Mouse (Mus musculus): ENCODE data around the gene Bak1.

Gene Bak1

GRCm38 (mm10) chr17:27023342-27023741, 5.5 kb downstream of the Bak1 start:
- no peaks in the 10 kb centered on the region for H3K27me3 ChIP-seq (ENCODE audit: insufficient read depth, low read length)
- TF ChIP-seq POU5F1 (IDR thresholded peaks at IDR 0.05; ENCODE audit: borderline replicate concordance, low read length) (no peak), CTCF (conservative IDR thresholded peaks at IDR 0.05; ENCODE audit: low read length) (no peak), NANOG (IDR thresholded peaks at IDR 0.05; ENCODE audit: borderline replicate concordance, low read length) (no peak)
- H3K36me3 ChIP-seq (ENCODE audit: insufficient read depth, low read length), result peaks cover 69% of the 10 kb centered on the region
- H3K4me3 ChIP-seq (replicated peaks; ENCODE audit: low read length), result no peak overlapping the region
- H3K4me1 ChIP-seq (replicated peaks; ENCODE audit: low read depth, low read length), result peaks cover 82% of the 10 kb centered on the region
- no peaks in the 10 kb centered on the region for H3K9me3 ChIP-seq (ENCODE audit: low read length)

GRCm38 (mm10) chr17:27021736-27022135, 7.1 kb downstream of the Bak1 start:
- peaks cover 63% of the 10 kb centered on the region for H3K36me3 ChIP-seq (ENCODE audit: insufficient read depth, low read length)
- H3K9me3 ChIP-seq (ENCODE audit: low read length), result no peaks in the 10 kb centered on the region
- H3K4me1 ChIP-seq (replicated peaks; ENCODE audit: low read depth, low read length), result peaks cover 82% of the 10 kb centered on the region
- no peak overlapping the region for H3K4me3 ChIP-seq (replicated peaks; ENCODE audit: low read length)
- H3K27me3 ChIP-seq (ENCODE audit: insufficient read depth, low read length), result no peaks in the 10 kb centered on the region
- no peak for TF ChIP-seq NANOG (IDR thresholded peaks at IDR 0.05; ENCODE audit: borderline replicate concordance, low read length)
- no peak for TF ChIP-seq CTCF (conservative IDR thresholded peaks at IDR 0.05; ENCODE audit: low read length)
- no peak for TF ChIP-seq POU5F1 (IDR thresholded peaks at IDR 0.05; ENCODE audit: borderline replicate concordance, low read length)

- H3K9me3 ChIP-seq (ENCODE audit: low read length), result no peaks in the 10 kb centered on the region
- peaks cover 56% of the 10 kb centered on the region for H3K36me3 ChIP-seq (ENCODE audit: insufficient read depth, low read length)
Observed at GRCm38 (mm10) chr17:27021076-27021475, 7.7 kb downstream of the Bak1 start.

GRCm38 (mm10) chr17:27018555-27019196, 10.1 kb downstream of the Bak1 start:
- Histone ChIP-seq H3K4me1 (replicated peaks; ENCODE audit: low read depth, low read length) (peaks cover 67% of the 10 kb centered on the region), H3K4me3 (replicated peaks; ENCODE audit: low read length) (peak overlapping the region; percentile 77), H3K36me3 (ENCODE audit: insufficient read depth, low read length) (peaks cover 35% of the 10 kb centered on the region), H3K27me3 (ENCODE audit: insufficient read depth, low read length) (no peaks in the 10 kb centered on the region), H3K9me3 (ENCODE audit: low read length) (no peaks in the 10 kb centered on the region)
- TF ChIP-seq POU5F1 (IDR thresholded peaks at IDR 0.05; ENCODE audit: borderline replicate concordance, low read length) (no peak), NANOG (IDR thresholded peaks at IDR 0.05; ENCODE audit: borderline replicate concordance, low read length) (no peak), CTCF (conservative IDR thresholded peaks at IDR 0.05; ENCODE audit: low read length) (no peak)

More at GRCm38 (mm10) chr17:27021076-27021475, 7.7 kb downstream of the Bak1 start:
- no peaks in the 10 kb centered on the region for H3K27me3 ChIP-seq (ENCODE audit: insufficient read depth, low read length)
- H3K4me3 ChIP-seq (replicated peaks; ENCODE audit: low read length), result no peak overlapping the region
- TF ChIP-seq POU5F1 (IDR thresholded peaks at IDR 0.05; ENCODE audit: borderline replicate concordance, low read length) (no peak), CTCF (conservative IDR thresholded peaks at IDR 0.05; ENCODE audit: low read length) (no peak), NANOG (IDR thresholded peaks at IDR 0.05; ENCODE audit: borderline replicate concordance, low read length) (no peak)
- H3K4me1 ChIP-seq (replicated peaks; ENCODE audit: low read depth, low read length), result peaks cover 76% of the 10 kb centered on the region

GRCm38 (mm10) chr17:27017564-27018499, 11.0 kb downstream of the Bak1 start:
- no peak for TF ChIP-seq NANOG (IDR thresholded peaks at IDR 0.05; ENCODE audit: borderline replicate concordance, low read length)
- no peak for TF ChIP-seq POU5F1 (IDR thresholded peaks at IDR 0.05; ENCODE audit: borderline replicate concordance, low read length)
- TF ChIP-seq CTCF (conservative IDR thresholded peaks at IDR 0.05; ENCODE audit: low read length), result no peak
- no peaks in the 10 kb centered on the region for H3K9me3 ChIP-seq (ENCODE audit: low read length)
- H3K4me1 ChIP-seq (replicated peaks; ENCODE audit: low read depth, low read length), result peaks cover 63% of the 10 kb centered on the region
- H3K27me3 ChIP-seq (ENCODE audit: insufficient read depth, low read length), result no peaks in the 10 kb centered on the region
- peak overlapping the region; percentile 77 for H3K4me3 ChIP-seq (replicated peaks; ENCODE audit: low read length)
- peaks cover 29% of the 10 kb centered on the region for H3K36me3 ChIP-seq (ENCODE audit: insufficient read depth, low read length)

- Histone ChIP-seq H3K36me3 (ENCODE audit: insufficient read depth, low read length) (no peaks in the 10 kb centered on the region), H3K4me3 (replicated peaks; ENCODE audit: low read length) (peak overlapping the region; percentile 11; the same call in 1 of the 2 replicates), H3K4me1 (replicated peaks; ENCODE audit: low read depth, low read length) (peaks cover 69% of the 10 kb centered on the region), H3K9me3 (ENCODE audit: low read length) (no peaks in the 10 kb centered on the region), H3K27me3 (ENCODE audit: insufficient read depth, low read length) (no peaks in the 10 kb centered on the region; the same call in 1 of the 2 replicates)
- TF ChIP-seq NANOG (IDR thresholded peaks at IDR 0.05; ENCODE audit: borderline replicate concordance, low read length), result no peak
- TF ChIP-seq CTCF (conservative IDR thresholded peaks at IDR 0.05; ENCODE audit: low read length), result no peak
- TF ChIP-seq POU5F1 (IDR thresholded peaks at IDR 0.05; ENCODE audit: borderline replicate concordance, low read length), result no peak
Observed at GRCm38 (mm10) chr17:27012909-27013308, 15.9 kb downstream of the Bak1 start.

GRCm38 (mm10) chr17:27011998-27012672, 16.7 kb downstream of the Bak1 start:
- H3K4me3 ChIP-seq (replicated peaks; ENCODE audit: low read length), result peak overlapping the region; percentile 11; the same call in 1 of the 2 replicates
- H3K4me1 ChIP-seq (replicated peaks; ENCODE audit: low read depth, low read length), result peaks cover 66% of the 10 kb centered on the region
- H3K27me3 ChIP-seq (ENCODE audit: insufficient read depth, low read length), result no peaks in the 10 kb centered on the region; the same call in 1 of the 2 replicates
- H3K9me3 ChIP-seq (ENCODE audit: low read length), result no peaks in the 10 kb centered on the region
- TF ChIP-seq NANOG (IDR thresholded peaks at IDR 0.05; ENCODE audit: borderline replicate concordance, low read length) (no peak), CTCF (conservative IDR thresholded peaks at IDR 0.05; ENCODE audit: low read length) (no peak), POU5F1 (IDR thresholded peaks at IDR 0.05; ENCODE audit: borderline replicate concordance, low read length) (no peak)
- H3K36me3 ChIP-seq (ENCODE audit: insufficient read depth, low read length), result no peaks in the 10 kb centered on the region

- no peaks in the 10 kb centered on the region; the same call in 1 of the 2 replicates for H3K9me3 ChIP-seq (ENCODE audit: low read length)
- H3K4me1 ChIP-seq (replicated peaks; ENCODE audit: low read depth, low read length), result peaks cover 68% of the 10 kb centered on the region
- H3K27me3 ChIP-seq (ENCODE audit: insufficient read depth, low read length), result no peaks in the 10 kb centered on the region; the same call in 1 of the 2 replicates
- no peaks in the 10 kb centered on the region for H3K36me3 ChIP-seq (ENCODE audit: insufficient read depth, low read length)
- no peak overlapping the region for H3K4me3 ChIP-seq (replicated peaks; ENCODE audit: low read length)
- TF ChIP-seq POU5F1 (IDR thresholded peaks at IDR 0.05; ENCODE audit: borderline replicate concordance, low read length) (no peak), NANOG (IDR thresholded peaks at IDR 0.05; ENCODE audit: borderline replicate concordance, low read length) (no peak), CTCF (conservative IDR thresholded peaks at IDR 0.05; ENCODE audit: low read length) (no peak)
Observed at GRCm38 (mm10) chr17:27011167-27011566, 17.6 kb downstream of the Bak1 start.

Data from E14TG2a.4 (cell line).